Mouse (Mus musculus): ENCODE results near the gene Wfdc3.
"Not testable (repeated sequence)": the region's sequence is repeated elsewhere in the genome, so short reads cannot be mapped to it uniquely, and the experiment has no call there.

The Wfdc3 gene

GRCm38 (mm10) chr2:164735446-164735845 lies 10.3 kb downstream of the Wfdc3 start:
- no peak for DNase-seq

- DNase-seq, result no peak
Observed at GRCm38 (mm10) chr2:164734839-164735238, 10.9 kb downstream of the Wfdc3 start.

GRCm38 (mm10) chr2:164733259-164733658 lies 12.5 kb downstream of the Wfdc3 start:
- no peak for DNase-seq

- DNase-seq, result no peak
Observed at GRCm38 (mm10) chr2:164731719-164732118, 14.0 kb downstream of the Wfdc3 start.

GRCm38 (mm10) chr2:164725895-164726619 lies 19.7 kb downstream of the Wfdc3 start:
- DNase-seq, result peak; percentile 79

GRCm38 (mm10) chr2:164723276-164723675 lies 22.5 kb downstream of the Wfdc3 start:
- DNase-seq, result no peak

GRCm38 (mm10) chr2:164716194-164716786 lies 29.4 kb downstream of the Wfdc3 start:
- DNase-seq, result not testable (repeated sequence)

GRCm38 (mm10) chr2:164715005-164715404 lies 30.7 kb downstream of the Wfdc3 start, which contains the start of gene Spint5:
Spint5 (plus strand) TSS chr2:164715305.
- no peak for DNase-seq

- DNase-seq, result no peak
Observed at GRCm38 (mm10) chr2:164705991-164706390, 39.7 kb downstream of the Wfdc3 start.

- DNase-seq, result no peak
Observed at GRCm38 (mm10) chr2:164705328-164705727, 40.4 kb downstream of the Wfdc3 start.

- DNase-seq, result no peak
Observed at GRCm38 (mm10) chr2:164704235-164704634, 41.5 kb downstream of the Wfdc3 start.

GRCm38 (mm10) chr2:164701761-164702160 lies 44.0 kb downstream of the Wfdc3 start:
- no peak for DNase-seq

- no peak for DNase-seq
Observed at GRCm38 (mm10) chr2:164700959-164701358, 44.8 kb downstream of the Wfdc3 start.

GRCm38 (mm10) chr2:164698201-164698600 lies 47.5 kb downstream of the Wfdc3 start, which contains the start of gene Spint4:
Spint4 (plus strand) TSS chr2:164698501.
- no peak for DNase-seq

- DNase-seq, result no peak
Observed at GRCm38 (mm10) chr2:164684807-164685206, 60.9 kb downstream of the Wfdc3 start, which contains the start of gene Wfdc13. Wfdc13 (plus strand) TSS chr2:164685107.

Measured in kidney, postnatal 14 days (tissue).